Mouse (Mus musculus): ENCODE measurements around the gene Ahr. TPM values are rescaled to one million over a fixed set of nuclear protein-coding genes. Genes with fewer than 3 reads are reported as not detected.

Gene Ahr
- total and polyA plus RNA-seq, 3 experiments: not detected

GRCm38 (mm10) chr12:35527429-35527828 is 7.4 kb downstream of the Ahr start:
- Histone ChIP-seq H3K9me3 (replicated peaks; ENCODE audit: insufficient read depth, low read length) (no peaks in the 10 kb centered on the region), H3K4me1 (ENCODE audit: control insufficient read depth in 1 of 2, insufficient read depth in 2 of 2, low read length in 2 of 2) (no peaks in the 10 kb centered on the region), H3K4me3 (ENCODE audit: control insufficient read depth in 1 of 2, insufficient read depth in 1 of 2, low read depth in 2 of 2, low read length in 2 of 2) (no peak overlapping the region), H3K79me2 (ENCODE audit: control insufficient read depth, insufficient read depth, low read length, poor library complexity) (no peaks in the 10 kb centered on the region), H3K27me3 (ENCODE audit: control insufficient read depth in 1 of 2, insufficient read depth in 2 of 2, low read length in 2 of 2) (no peaks in the 10 kb centered on the region), H3K27ac (ENCODE audit: control insufficient read depth, low read depth, low read length) (no peak overlapping the region), H3K36me3 (ENCODE audit: control insufficient read depth in 1 of 2, insufficient read depth in 2 of 2, low read length in 2 of 2) (no peaks in the 10 kb centered on the region), H3K9ac (ENCODE audit: control insufficient read depth, low read depth, low read length, poor library complexity, severe bottlenecking) (no peak overlapping the region)
- no peak for DNase-seq (ENCODE audit: low read depth, low spot score)
- TF ChIP-seq TBP (IDR thresholded peaks at IDR 0.05; ENCODE audit: low read depth, low read length) (no peak), ZKSCAN1 (IDR thresholded peaks at IDR 0.05; ENCODE audit: low read depth, low read length) (no peak), RCOR1 (IDR thresholded peaks at IDR 0.05; ENCODE audit: low read depth, low read length) (no peak), MAZ (IDR thresholded peaks at IDR 0.05; ENCODE audit: low read depth, low read length) (no peak)

GRCm38 (mm10) chr12:35522585-35523103 is 12.2 kb downstream of the Ahr start:
- DNase-seq (ENCODE audit: low read depth, low spot score): no peak
- H3K27ac ChIP-seq (ENCODE audit: control insufficient read depth, low read depth, low read length): no peak overlapping the region
- H3K4me3 ChIP-seq (ENCODE audit: control insufficient read depth in 1 of 2, insufficient read depth in 1 of 2, low read depth in 2 of 2, low read length in 2 of 2): no peak overlapping the region
- TF ChIP-seq ZMIZ1 (IDR thresholded peaks at IDR 0.05; ENCODE audit: low read depth, low read length) (no peak), MEF2A (IDR thresholded peaks at IDR 0.05; ENCODE audit: extremely low read depth, insufficient replicate concordance, low read depth, low read length, poor library complexity, severe bottlenecking) (no peak), ZNF384 (IDR thresholded peaks at IDR 0.05; ENCODE audit: low read depth, low read length) (no peak), POLR2AphosphoS5 (IDR thresholded peaks at IDR 0.05; ENCODE audit: borderline replicate concordance, low read depth, low read length) (no peak), TAL1 (IDR thresholded peaks at IDR 0.05; ENCODE audit: low read length) (no peak), MYC (IDR thresholded peaks at IDR 0.05; ENCODE audit: low read depth, low read length) (no peak), ETS1 (IDR thresholded peaks at IDR 0.05; ENCODE audit: low read depth, low read length) (no peak), KAT2A (conservative IDR thresholded peaks at IDR 0.05; ENCODE audit: low read depth, low read length) (no peak), MXI1 (IDR thresholded peaks at IDR 0.05; ENCODE audit: low read depth, low read length) (no peak), GATA1 (IDR thresholded peaks at IDR 0.05; ENCODE audit: low read depth, low read length) (no peak), USF1 (IDR thresholded peaks at IDR 0.05; ENCODE audit: low read depth, low read length) (no peak), BHLHE40 (IDR thresholded peaks at IDR 0.05; ENCODE audit: borderline replicate concordance, low read depth, low read length) (no peak), POLR2A (IDR thresholded peaks at IDR 0.05; ENCODE audit: control insufficient read depth in 1 of 2, insufficient read depth in 1 of 2, low read depth in 1 of 2, low read length in 2 of 2, poor library complexity in 1 of 2) (no peak), MYB (IDR thresholded peaks at IDR 0.05; ENCODE audit: low read depth, low read length) (no peak), E2F4 (IDR thresholded peaks at IDR 0.05; ENCODE audit: borderline replicate concordance, low read depth, low read length) (no peak), ZC3H11A (IDR thresholded peaks at IDR 0.05; ENCODE audit: low read depth, low read length) (no peak), TBP (IDR thresholded peaks at IDR 0.05; ENCODE audit: low read depth, low read length) (no peak), UBTF (IDR thresholded peaks at IDR 0.05; ENCODE audit: borderline replicate concordance, insufficient read depth, low read depth, low read length) (no peak), CTCF (IDR thresholded peaks at IDR 0.05 in 2 of 3, conservative IDR thresholded peaks at IDR 0.05 in 1 of 3; ENCODE audit: control insufficient read depth in 1 of 3, insufficient read depth in 1 of 3, low read depth in 2 of 3, low read length in 3 of 3, poor library complexity in 1 of 3, severe bottlenecking in 1 of 3) (no peak), EP300 (IDR thresholded peaks at IDR 0.05; ENCODE audit: low read depth in 1 of 2, low read length in 2 of 2) (no peak)
- H3K27me3 ChIP-seq (ENCODE audit: control insufficient read depth in 1 of 2, insufficient read depth in 2 of 2, low read length in 2 of 2): no peaks in the 10 kb centered on the region
- no peaks in the 10 kb centered on the region for H3K79me2 ChIP-seq (ENCODE audit: control insufficient read depth, insufficient read depth, low read length, poor library complexity)
- H3K36me3 ChIP-seq (ENCODE audit: control insufficient read depth in 1 of 2, insufficient read depth in 2 of 2, low read length in 2 of 2): no peaks in the 10 kb centered on the region
- H3K9me3 ChIP-seq (replicated peaks; ENCODE audit: insufficient read depth, low read length): no peaks in the 10 kb centered on the region
- no peaks in the 10 kb centered on the region for H3K4me1 ChIP-seq (ENCODE audit: control insufficient read depth in 1 of 2, insufficient read depth in 2 of 2, low read length in 2 of 2)
- no peak overlapping the region for H3K9ac ChIP-seq (ENCODE audit: control insufficient read depth, low read depth, low read length, poor library complexity, severe bottlenecking)

Measured in MEL (cell line).